Mouse (Mus musculus): ENCODE measurements at regions not wholly inside any gene's neighbourhood (a gene's known extent, or its start where the extent isn't known, plus 50 kb on each side); places are given as distances from the start of the nearest gene placed in this dataset.

DNA sequence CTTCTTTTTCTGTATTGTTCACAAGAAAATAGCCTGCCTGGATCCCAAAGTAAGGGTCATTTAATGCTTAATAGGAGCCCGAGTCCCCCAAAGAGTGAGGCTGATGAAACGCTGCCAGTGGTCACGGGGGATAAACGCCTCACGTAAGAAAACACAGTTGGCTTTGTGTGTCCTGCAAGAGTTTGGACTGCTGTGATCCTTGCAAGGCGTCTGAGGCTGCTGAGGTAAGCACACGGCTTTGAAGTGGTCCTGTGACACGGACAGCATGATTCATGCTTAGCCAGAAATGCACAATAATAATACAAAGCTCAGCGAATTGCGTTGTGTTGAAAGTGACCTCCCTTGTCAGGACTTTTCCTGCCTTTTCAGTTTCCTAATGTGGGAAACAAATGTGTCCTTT, 158.8 kb downstream of the Lyplal1 start:
- TF ChIP-seq POLR2A (IDR thresholded peaks at IDR 0.05; ENCODE audit: low read depth, low read length) (no peak), CTCF (conservative IDR thresholded peaks at IDR 0.05; ENCODE audit: insufficient read depth, insufficient read length, low read depth, low read length) (no peak)

Measured in kidney, adult 2 months (tissue).